Mouse (Mus musculus) ES-E14 (cell line): ENCODE data around the gene 1700102P08Rik. TPM values are rescaled to one million over a fixed set of nuclear protein-coding genes. Genes with fewer than 3 reads are reported as not detected.
A peak's percentile ranks its signal among the peaks of the same experiment; 100 is the strongest.

ENCODE experiments used
- DNase-seq: peaks from one replicate; pipeline ENCODE4 v3.0.0-alpha.2; 2013; ENCODE audit warnings: low read depth, low spot score
- H3K27ac ChIP-seq: 2 replicates; pipeline ENCODE4 v1.5.1; 2012; ENCODE audit warnings: low read depth, mild to moderate bottlenecking, low read length, moderate library complexity, mixed read lengths; ENCODE audit not compliant: poor library complexity, insufficient read depth, severe bottlenecking
- H3K36me3 ChIP-seq: 2 replicates; pipeline ENCODE4 v1.6.1; 2012; ENCODE audit warnings: mild to moderate bottlenecking, low read length, moderate library complexity, mixed read lengths; ENCODE audit not compliant: control insufficient read depth, poor library complexity, insufficient read depth, severe bottlenecking
- H3K4me1 ChIP-seq, 2 experiments: fragments of 150-350 bp in 1 of 2; sonication (generic) in 1 of 2; 2 replicates each; pipeline ENCODE4 v1.6.1; 2012; ENCODE audit warnings: low read length in 2 of 2, mild to moderate bottlenecking in 1 of 2, mixed read lengths in 1 of 2; ENCODE audit not compliant: control insufficient read depth in 2 of 2, insufficient read depth in 2 of 2, poor library complexity in 1 of 2
- H3K4me3 ChIP-seq, 2 experiments: fragments of 150-350 bp in 1 of 2; sonication (generic) in 1 of 2; 2 replicates each; pipeline ENCODE4 v1.5.1; 2012; ENCODE audit warnings: low read length in 2 of 2, low read depth in 1 of 2, mild to moderate bottlenecking in 1 of 2, mixed read lengths in 1 of 2; ENCODE audit not compliant: insufficient read depth in 1 of 2, poor library complexity in 1 of 2, severe bottlenecking in 1 of 2
- H3K9ac ChIP-seq: 2 replicates; pipeline ENCODE4 v1.6.1; 2012; ENCODE audit warnings: low read depth, mild to moderate bottlenecking, low read length, mixed read lengths; ENCODE audit not compliant: poor library complexity, insufficient read depth, severe bottlenecking
- H3K9me3 ChIP-seq: fragments of 150-350 bp; sonication (generic); 2 replicates; pipeline ENCODE4 v1.6.1; 2012; ENCODE audit warnings: low read depth, mild to moderate bottlenecking, low read length; ENCODE audit not compliant: control insufficient read depth, insufficient read depth
- CHD2 ChIP-seq: IDR thresholded peaks from 2 replicates; pipeline ENCODE4 v1.6.1; 2014; ENCODE audit warnings: mild to moderate bottlenecking, low read depth, low read length, inconsistent platforms
- HCFC1 ChIP-seq: IDR thresholded peaks from 2 replicates; pipeline ENCODE4 v1.6.1; 2012; ENCODE audit warnings: low read length, inconsistent platforms, borderline replicate concordance; ENCODE audit not compliant: insufficient read depth
- MAFK ChIP-seq: IDR thresholded peaks from 2 replicates; pipeline ENCODE4 v1.6.1; 2014; ENCODE audit warnings: mild to moderate bottlenecking, low read depth, low read length, inconsistent platforms; ENCODE audit not compliant: insufficient read depth
- ZC3H11A ChIP-seq: IDR thresholded peaks from 2 replicates; pipeline ENCODE4 v1.6.1; 2012; ENCODE audit warnings: low read depth, mild to moderate bottlenecking, inconsistent platforms, low read length, borderline replicate concordance
- ZNF384 ChIP-seq: IDR thresholded peaks from 2 replicates; pipeline ENCODE4 v1.6.1; 2012; ENCODE audit warnings: low read depth, low read length, inconsistent platforms
- in situ Hi-C, 2 experiments: fragments of 600-800 bp; cut with MboI; formaldehyde crosslinking; loops; one replicate each; pipeline ENCODE4 v1.15.1; 2025; ENCODE audit warnings: low sequenced_read_pairs in 2 of 2, inconsistent platforms in 1 of 2; ENCODE audit not compliant: unreplicated experiment in 2 of 2
- total RNA-seq: library from RNA; depleted of rRNA; stranded (reverse); fragments of 300-350 nt; gene quantifications from 2 replicates; pipeline ENCODE4 v1.2.3, GENCODE M21; 2012; rRNA removed

1700102P08Rik gene
- total RNA-seq, result 1.3 and 1.5 TPM in 2 replicates

- in situ Hi-C loops, result no loop called here
- Histone ChIP-seq H3K36me3 (peaks cover 7% of the 10 kb centered on the region), H3K4me3 (peak within 1 kb of the TSS; percentile 56 to 71), H3K9me3 (no peaks in the 10 kb centered on the region), H3K4me1 (peaks cover 2 to 8% of the 10 kb centered on the region in 2 experiments; a peak in 3 of 4 replicates), H3K27ac (peak within 1 kb of the TSS; percentile 94), H3K9ac (peak within 1 kb of the TSS; percentile 90)
- peak; percentile 77 for DNase-seq
- no peak for TF ChIP-seq CHD2
- TF ChIP-seq MAFK, result no peak
- no peak for TF ChIP-seq ZNF384
- no peak for TF ChIP-seq ZC3H11A
- no peak; the same call in 1 of the 2 replicates for TF ChIP-seq HCFC1
Observed at GRCm38 (mm10) chr9:108392676-108393075, at the start of gene 1700102P08Rik. TSS of gene 1700102P08Rik (plus strand) at chr9:108392805.

DNA sequence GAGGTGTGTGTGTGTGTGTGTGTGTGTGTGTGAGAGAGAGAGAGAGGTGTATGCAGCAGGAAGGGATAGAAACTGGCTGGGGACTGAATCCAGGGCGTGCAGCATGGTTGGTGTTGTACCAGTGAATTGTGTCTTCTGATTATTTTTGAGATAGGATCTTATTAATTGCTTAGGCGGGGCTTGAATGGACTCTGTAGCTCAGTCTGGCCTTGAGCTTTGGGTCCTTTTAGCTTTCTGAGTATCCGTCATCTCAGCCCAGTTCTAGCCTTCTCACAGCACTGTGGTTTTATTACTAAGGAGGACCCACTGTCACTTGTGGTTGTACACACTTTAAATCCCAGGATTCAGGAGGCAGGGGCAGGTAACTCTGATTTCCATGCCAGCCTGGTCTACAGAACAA is 49.3 kb upstream of the 1700102P08Rik start:
- no peak for DNase-seq
- Histone ChIP-seq H3K36me3 (peaks cover 8% of the 10 kb centered on the region; the same call in 1 of the 2 replicates), H3K4me3 (no peak overlapping the region), H3K4me1 (peaks cover 4 to 6% of the 10 kb centered on the region in 2 experiments), H3K9ac (no peak overlapping the region), H3K9me3 (no peaks in the 10 kb centered on the region), H3K27ac (no peak overlapping the region)
- no peak for TF ChIP-seq ZNF384
- no peak for TF ChIP-seq MAFK
- no peak for TF ChIP-seq CHD2
- TF ChIP-seq HCFC1, result no peak
- in situ Hi-C loops, result no loop called here

GRCm38 (mm10) chr9:108343835-108344234 is 48.8 kb upstream of the 1700102P08Rik start:
- Histone ChIP-seq H3K27ac (no peak overlapping the region), H3K4me1 (peaks cover 5 to 6% of the 10 kb centered on the region in 2 experiments), H3K9me3 (no peaks in the 10 kb centered on the region), H3K9ac (no peak overlapping the region), H3K4me3 (no peak overlapping the region), H3K36me3 (peaks cover 8% of the 10 kb centered on the region; the same call in 1 of the 2 replicates)
- no peak for DNase-seq
- TF ChIP-seq CHD2 (no peak), ZC3H11A (no peak), ZNF384 (no peak), MAFK (no peak), HCFC1 (no peak)
- in situ Hi-C loops, result no loop called here

DNA sequence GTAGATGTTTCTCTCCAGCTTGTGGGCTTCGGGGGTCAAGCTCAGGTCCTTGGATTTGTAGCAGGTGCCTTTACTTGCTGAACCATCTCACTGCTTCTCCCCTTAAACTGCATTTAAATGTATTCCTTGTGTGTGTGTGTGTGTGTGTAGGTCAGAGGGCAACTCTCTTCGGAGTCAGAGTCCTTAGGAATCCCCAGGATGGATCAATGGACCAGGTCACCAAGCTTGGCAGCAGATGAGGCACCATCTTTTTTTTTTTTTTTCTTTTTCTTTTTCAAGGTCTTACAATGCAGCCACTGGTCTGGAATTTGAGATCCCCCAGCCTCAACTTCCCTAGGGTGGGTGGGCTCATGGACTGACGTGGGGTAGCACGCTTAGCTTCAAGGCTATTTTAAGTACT is 48.1 kb upstream of the 1700102P08Rik start:
- peaks cover 8% of the 10 kb centered on the region; the same call in 1 of the 2 replicates for H3K36me3 ChIP-seq
- peaks cover 5 to 6% of the 10 kb centered on the region in 2 experiments for H3K4me1 ChIP-seq
- no peak overlapping the region for H3K4me3 ChIP-seq
- no peaks in the 10 kb centered on the region for H3K9me3 ChIP-seq
- no peak for DNase-seq
- no peak overlapping the region for H3K9ac ChIP-seq
- no peak for TF ChIP-seq HCFC1
- no peak for TF ChIP-seq CHD2
- no peak for TF ChIP-seq MAFK
- no peak for TF ChIP-seq ZNF384
- no peak for TF ChIP-seq ZC3H11A
- no peak overlapping the region for H3K27ac ChIP-seq
- in situ Hi-C loops, result no loop called here

DNA sequence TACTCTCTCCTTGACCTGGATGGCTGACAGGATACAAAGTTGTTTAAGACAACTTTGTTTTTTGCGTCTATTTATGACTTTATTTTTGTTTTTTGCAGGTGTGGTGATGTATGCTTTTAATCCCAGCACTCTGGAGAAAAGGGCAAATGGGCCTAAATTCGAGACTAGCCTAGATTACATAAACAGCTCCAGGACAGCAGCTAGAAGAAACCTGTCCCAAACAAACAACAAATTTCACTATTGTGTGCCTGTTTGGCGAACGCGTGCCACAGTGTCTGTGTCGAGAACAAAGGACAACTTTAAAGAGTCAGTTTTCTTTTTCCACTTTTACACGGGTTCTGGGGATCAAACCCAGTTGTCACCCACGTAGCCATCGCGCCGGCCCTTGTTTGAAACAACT is 45.6 kb upstream of the 1700102P08Rik start:
- TF ChIP-seq ZNF384, result no peak
- no peak for TF ChIP-seq HCFC1
- no peak for TF ChIP-seq ZC3H11A
- TF ChIP-seq CHD2, result no peak
- TF ChIP-seq MAFK, result no peak
- Histone ChIP-seq H3K9ac (peak overlapping the region; percentile 84), H3K9me3 (no peaks in the 10 kb centered on the region), H3K27ac (peak overlapping the region; percentile 28; the same call in 1 of the 2 replicates), H3K4me3 (peak overlapping the region; percentile 74 to 83), H3K4me1 (peaks cover 5% of the 10 kb centered on the region in 2 experiments), H3K36me3 (peaks cover 5% of the 10 kb centered on the region)
- in situ Hi-C loops, result no loop called here
- no peak for DNase-seq
